Mouse (Mus musculus) v-Abl transformed pro-B cells (cell line): ENCODE measurements around the gene Olfr1225.
"Not testable (repeated sequence)": the region's sequence is repeated elsewhere in the genome, so short reads cannot be mapped to it uniquely, and the experiment has no call there.

Source experiments
- in situ Hi-C, 2 experiments: fragments of 400-800 bp; cut with MboI; formaldehyde crosslinking; loops; one replicate each; pipeline ENCODE4 v1.15.1; 2025; ENCODE audit not compliant: unreplicated experiment in 2 of 2

The Olfr1225 gene

GRCm38 (mm10) chr2:89174569-89174968, at the start of gene Olfr1225:
Gene Olfr1225 (minus strand): TSS chr2:89174669.
- in situ Hi-C loops, result no loop called here

GRCm38 (mm10) chr2:89199948-89200347, 25.5 kb upstream of the Olfr1225 start, which contains the start of gene Olfr1226:
Gene Olfr1226 (minus strand): TSS chr2:89200048.
- in situ Hi-C loops, result no loop called here

- in situ Hi-C loops, result no loop called here
These were observed 22.0 kb upstream of the Olfr1225 start for GRCm38 (mm10) chr2:89196325-89196982.

GRCm38 (mm10) chr2:89164711-89165110, 9.8 kb downstream of the Olfr1225 start:
- in situ Hi-C loops, result not testable (repeated sequence)

- in situ Hi-C loops, result not testable (repeated sequence)
These were observed 10.5 kb downstream of the Olfr1225 start, which contains the start of gene Olfr1224-ps1 for GRCm38 (mm10) chr2:89163991-89164390. Gene Olfr1224-ps1 (minus strand): TSS chr2:89164091.

- in situ Hi-C loops, result no loop called here
These were observed 23.0 kb downstream of the Olfr1225 start, which contains the start of gene Olfr1223 for GRCm38 (mm10) chr2:89151460-89151859. Gene Olfr1223 (minus strand): TSS chr2:89151560.

- in situ Hi-C loops, result no loop called here
These were observed 41.5 kb downstream of the Olfr1225 start, which contains the start of gene Olfr1222 for GRCm38 (mm10) chr2:89132954-89133353. Gene Olfr1222 (minus strand): TSS chr2:89133054.
